Comparison of ENCODE assay signal across 8 mouse cellular contexts in the genomic region with DNA sequence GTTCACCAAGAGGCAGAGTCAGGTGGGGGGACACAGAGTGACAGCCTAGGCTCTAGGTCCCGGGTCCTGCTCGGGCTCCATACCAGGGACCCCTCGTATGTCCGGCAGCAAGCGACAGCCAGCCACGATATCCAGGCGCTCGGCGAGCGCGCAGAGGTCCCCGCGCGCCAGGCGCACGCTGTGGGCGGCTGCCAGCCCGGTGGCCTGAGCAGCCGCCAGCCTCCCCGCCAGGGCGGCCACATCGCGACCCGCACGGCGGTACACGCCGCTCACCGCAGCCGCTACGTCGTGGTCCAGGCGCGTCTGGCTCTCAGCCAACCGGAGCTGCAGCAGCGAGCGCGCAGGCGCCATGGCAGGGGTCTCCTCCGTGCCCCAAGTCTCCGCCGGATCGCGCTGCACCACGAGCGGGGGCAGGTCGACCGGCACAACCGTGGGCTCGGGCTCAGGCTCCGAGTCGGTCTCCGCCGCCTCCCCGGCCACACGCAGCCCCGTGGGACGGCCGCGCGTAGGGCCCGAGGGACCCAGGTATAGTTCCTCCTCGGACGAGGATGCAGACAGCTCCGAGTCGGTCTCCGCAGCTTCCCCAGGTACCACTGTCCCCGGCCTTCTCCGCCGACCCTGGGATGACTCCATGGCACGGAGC. TPM values are rescaled to one million over a fixed set of nuclear protein-coding genes. Genes with fewer than 3 reads are reported as not detected.
DNase-seq lines count a peak whose midpoint lies in the region; ATAC-seq and TF ChIP-seq lines count a peak whose summit lies in the region.

No protein-coding gene starts in this region.

- intact Hi-C loops in gastrocnemius, adult 2 months (cut with DNase I) = loop anchor here (2.0 to 10.0 kb wide), 3 partner anchors 20 to 102 kb away; a partner anchor contains a TSS

- no peaks in the 10 kb centered on the region for H3K9me3 ChIP-seq in MEL (replicated peaks; ENCODE audit: insufficient read depth, low read length)
- no peaks in the 10 kb centered on the region for H3K9me3 ChIP-seq in embryonic facial prominence, embryonic 11.5 days (replicated peaks; ENCODE audit: control insufficient read depth, low read length)
- no peaks in the 10 kb centered on the region for H3K9me3 ChIP-seq in hindbrain, embryonic 14.5 days (ENCODE audit: control insufficient read depth, low read length)
- H3K9me3 ChIP-seq in lung, embryonic 15.5 days = no peaks in the 10 kb centered on the region

- H3K27ac ChIP-seq in gastrocnemius, adult 2 months = peak overlapping the region; percentile 35
- H3K27ac ChIP-seq in MEL (ENCODE audit: control insufficient read depth, low read depth, low read length) = peak overlapping the region; percentile 95
- peak overlapping the region; percentile 17; the same call in 1 of the 2 replicates for H3K27ac ChIP-seq in embryonic facial prominence, embryonic 11.5 days (replicated peaks; ENCODE audit: low read depth, low read length)
- H3K27ac ChIP-seq in hindbrain, embryonic 14.5 days = peak overlapping the region; percentile 73
- no peak overlapping the region for H3K27ac ChIP-seq in lung, embryonic 15.5 days

- WGBS in embryonic facial prominence, embryonic 11.5 days = 1% methylated on average over 71 of the region's 71 CpGs
- WGBS in hindbrain, embryonic 14.5 days = under 1% methylated on average over 69 of the region's 71 CpGs
- 2% methylated on average over 67 of the region's 71 CpGs for WGBS in lung, embryonic 15.5 days

- DNase-seq in gastrocnemius, adult 2 months = peak; percentile 49
- no peak for DNase-seq in gastrocnemius, postnatal 25 days
- DNase-seq in MEL (ENCODE audit: low read depth, low spot score) = peak; percentile 78
- peak; percentile 78 for DNase-seq in embryonic facial prominence, embryonic 11.5 days (ENCODE audit: low spot score)
- peak; percentile 79 for DNase-seq in hindbrain, embryonic 14.5 days (ENCODE audit: low spot score)
- DNase-seq in right cerebral cortex, postnatal 14 days = peak; percentile 76

- TF ChIP-seq EP300 in MEL (IDR thresholded peaks at IDR 0.05; ENCODE audit: low read depth in 1 of 2, low read length in 2 of 2) = no peak

- H3K36me3 ChIP-seq in MEL (ENCODE audit: control insufficient read depth in 1 of 2, insufficient read depth in 2 of 2, low read length in 2 of 2) = peaks cover 0 to 6% of the 10 kb centered on the region in 2 experiments; a peak in 2 of 4 replicates
- H3K36me3 ChIP-seq in embryonic facial prominence, embryonic 11.5 days (replicated peaks; ENCODE audit: control insufficient read depth, insufficient read depth, low read depth, low read length) = no peaks in the 10 kb centered on the region
- H3K36me3 ChIP-seq in hindbrain, embryonic 14.5 days (replicated peaks; ENCODE audit: control insufficient read depth, insufficient read depth) = no peaks in the 10 kb centered on the region
- H3K36me3 ChIP-seq in lung, embryonic 15.5 days = no peaks in the 10 kb centered on the region

- peak; percentile 42; the same call in 1 of the 2 replicates for ATAC-seq in embryonic facial prominence, embryonic 11.5 days (replicated peaks; ENCODE audit: insufficient number of reproducible peaks, low FRiP score, low TSS enrichment, low read depth)
- no peak for ATAC-seq in hindbrain, embryonic 14.5 days (ENCODE audit: low FRiP score)
- ATAC-seq in lung, embryonic 15.5 days (ENCODE audit: borderline replicate concordance, extremely low read depth, low FRiP score, low TSS enrichment) = no peak
- ATAC-seq in megakaryocyte-erythroid progenitor cell, adult 5-6 weeks (replicated peaks; ENCODE audit: low FRiP score, low TSS enrichment, poor library complexity, severe bottlenecking) = no peak

- H3K27me3 ChIP-seq in MEL (ENCODE audit: control insufficient read depth in 1 of 2, insufficient read depth in 2 of 2, low read length in 2 of 2) = no peaks in the 10 kb centered on the region
- no peaks in the 10 kb centered on the region for H3K27me3 ChIP-seq in embryonic facial prominence, embryonic 11.5 days (ENCODE audit: control insufficient read depth, insufficient read depth, low read length)
- H3K27me3 ChIP-seq in hindbrain, embryonic 14.5 days (ENCODE audit: control insufficient read depth, insufficient read depth, low read length) = no peaks in the 10 kb centered on the region
- no peaks in the 10 kb centered on the region for H3K27me3 ChIP-seq in lung, embryonic 15.5 days

- no peak for TF ChIP-seq CTCF in gastrocnemius, adult 2 months (IDR thresholded peaks at IDR 0.05)
- no peak for TF ChIP-seq CTCF in MEL (IDR thresholded peaks at IDR 0.05 in 2 of 3, conservative IDR thresholded peaks at IDR 0.05 in 1 of 3; ENCODE audit: control insufficient read depth in 1 of 3, insufficient read depth in 1 of 3, low read depth in 2 of 3, low read length in 3 of 3, poor library complexity in 1 of 3, severe bottlenecking in 1 of 3)

- H3K4me3 ChIP-seq in gastrocnemius, adult 2 months = peak overlapping the region; percentile 80
- peak overlapping the region; percentile 86 to 94 for H3K4me3 ChIP-seq in MEL (ENCODE audit: control insufficient read depth in 1 of 2, insufficient read depth in 1 of 2, low read depth in 2 of 2, low read length in 2 of 2)
- H3K4me3 ChIP-seq in embryonic facial prominence, embryonic 11.5 days (ENCODE audit: low read depth, low read length) = peak overlapping the region; percentile 77
- H3K4me3 ChIP-seq in hindbrain, embryonic 14.5 days (replicated peaks; ENCODE audit: low read length) = peak overlapping the region; percentile 65
- H3K4me3 ChIP-seq in lung, embryonic 15.5 days = peak overlapping the region; percentile 57

- peak in 1 of 2 experiments; percentile 71; a peak in 3 of 4 replicates for TF ChIP-seq POLR2A in MEL (IDR thresholded peaks at IDR 0.05; ENCODE audit: control insufficient read depth in 1 of 2, insufficient read depth in 1 of 2, low read depth in 1 of 2, low read length in 2 of 2, poor library complexity in 1 of 2)

- peak overlapping the region; percentile 96 for H3K4me2 ChIP-seq in embryonic facial prominence, embryonic 11.5 days (ENCODE audit: low read depth, low read length)
- peak overlapping the region; percentile 97 for H3K4me2 ChIP-seq in hindbrain, embryonic 14.5 days (replicated peaks)
- H3K4me2 ChIP-seq in lung, embryonic 15.5 days = peak overlapping the region; percentile 89

- no peak for TF ChIP-seq RAD21 in MEL (IDR thresholded peaks at IDR 0.05; ENCODE audit: low read depth, low read length)

- H3K79me2 ChIP-seq in MEL (ENCODE audit: control insufficient read depth, insufficient read depth, low read length, poor library complexity) = peaks cover 21% of the 10 kb centered on the region

- peak overlapping the region; percentile 95 for H3K9ac ChIP-seq in MEL (ENCODE audit: control insufficient read depth, low read depth, low read length, poor library complexity, severe bottlenecking)
- H3K9ac ChIP-seq in embryonic facial prominence, embryonic 11.5 days (replicated peaks; ENCODE audit: low read length) = peak overlapping the region; percentile 77
- H3K9ac ChIP-seq in hindbrain, embryonic 14.5 days = peak overlapping the region; percentile 69
- H3K9ac ChIP-seq in lung, embryonic 15.5 days = peak overlapping the region; percentile 45

- peaks cover 0 to 8% of the 10 kb centered on the region in 2 experiments; a peak in 2 of 4 replicates for H3K4me1 ChIP-seq in MEL (ENCODE audit: control insufficient read depth in 1 of 2, insufficient read depth in 2 of 2, low read length in 2 of 2)
- H3K4me1 ChIP-seq in embryonic facial prominence, embryonic 11.5 days (ENCODE audit: control insufficient read depth, insufficient read depth, low read length) = no peaks in the 10 kb centered on the region; the same call in 1 of the 2 replicates
- peaks cover 17% of the 10 kb centered on the region for H3K4me1 ChIP-seq in hindbrain, embryonic 14.5 days (replicated peaks; ENCODE audit: control insufficient read depth, insufficient read depth, low read length)
- H3K4me1 ChIP-seq in lung, embryonic 15.5 days = peaks cover 13% of the 10 kb centered on the region

RNA-seq across cellular contexts. Expression of a gene that starts 1.1 kb away (rescaled TPM):
- total RNA-seq in gastrocnemius, adult 2 months (2021) = 1 to 10 TPM; 1.7 to 2.1 TPM
- 1 to 10 TPM; 1.7 to 1.9 TPM for total RNA-seq in gastrocnemius, postnatal 25 days (2021)
- total RNA-seq in MEL (2012; rRNA removed) = 5.5 and 6.1 TPM in 2 replicates
- 1 to 10 TPM in 1 of 2 experiments, not detected in 1; 7.5 TPM for polyA plus RNA-seq in MEL (2012; ENCODE audit: insufficient read depth in 1 of 2, insufficient read length in 2 of 2, low read depth in 1 of 2, low replicate concordance in 2 of 2, missing spikeins in 1 of 2)
- polyA plus RNA-seq in embryonic facial prominence, embryonic 11.5 days (2014; fragmentation: Nextera tagmentation; extraction: Ambion mirVana) = 2.3 and 2.6 TPM in 2 replicates
- polyA plus RNA-seq in hindbrain, embryonic 14.5 days (2014; fragmentation: Nextera tagmentation; extraction: Ambion mirVana) = 2.6 and 3.6 TPM in 2 replicates
- polyA plus RNA-seq in lung, embryonic 15.5 days (2015; fragmentation: Nextera tagmentation; extraction: Ambion mirVana) = 2.0 TPM in 2 replicates
- 3.4 and 3.6 TPM in 2 replicates for total RNA-seq in megakaryocyte-erythroid progenitor cell, adult 5-6 weeks (2014; fragmentation: Nextera tagmentation)
- total RNA-seq in megakaryocyte-erythroid progenitor cell, adult 5-6 weeks (2017) = 3.6 and 4.7 TPM in 2 replicates

RNA-seq across cellular contexts. Expression of a gene that starts 1.1 kb away (rescaled TPM):
- 1 to 10 TPM; 6.2 to 9.9 TPM for total RNA-seq in gastrocnemius, adult 2 months (2021)
- 10 to 100 TPM in 1 of 2 experiments, 1 to 10 TPM in 1; 8.8 to 10.6 TPM for total RNA-seq in gastrocnemius, postnatal 25 days (2021)
- total RNA-seq in MEL (2012; rRNA removed) = 65.6 and 88.2 TPM in 2 replicates
- polyA plus RNA-seq in MEL (2012; ENCODE audit: insufficient read depth in 1 of 2, insufficient read length in 2 of 2, low read depth in 1 of 2, low replicate concordance in 2 of 2, missing spikeins in 1 of 2) = 10 to 100 TPM in 1 of 2 experiments, not detected in 1; 82.8 TPM
- 51.7 and 58.2 TPM in 2 replicates for polyA plus RNA-seq in embryonic facial prominence, embryonic 11.5 days (2014; fragmentation: Nextera tagmentation; extraction: Ambion mirVana)
- 34.2 and 38.8 TPM in 2 replicates for polyA plus RNA-seq in hindbrain, embryonic 14.5 days (2014; fragmentation: Nextera tagmentation; extraction: Ambion mirVana)
- 97.8 and 103 TPM in 2 replicates for polyA plus RNA-seq in lung, embryonic 15.5 days (2015; fragmentation: Nextera tagmentation; extraction: Ambion mirVana)
- total RNA-seq in megakaryocyte-erythroid progenitor cell, adult 5-6 weeks (2014; fragmentation: Nextera tagmentation) = 89.3 and 96.3 TPM in 2 replicates
- 22.6 and 23.6 TPM in 2 replicates for total RNA-seq in megakaryocyte-erythroid progenitor cell, adult 5-6 weeks (2017)

RNA-seq across cellular contexts. Expression of a gene that starts 10.5 kb away (rescaled TPM):
- not detected for total RNA-seq in gastrocnemius, adult 2 months (2021)
- total RNA-seq in gastrocnemius, postnatal 25 days (2021) = not detected
- total RNA-seq in MEL (2012; rRNA removed) = 0.07 and 0.35 TPM in 2 replicates
- under 1 TPM in 1 of 2 experiments, not detected in 1; 0.33 TPM for polyA plus RNA-seq in MEL (2012; ENCODE audit: insufficient read depth in 1 of 2, insufficient read length in 2 of 2, low read depth in 1 of 2, low replicate concordance in 2 of 2, missing spikeins in 1 of 2)
- 0.08 TPM in 1 of 2 replicates, not detected in the other for polyA plus RNA-seq in embryonic facial prominence, embryonic 11.5 days (2014; fragmentation: Nextera tagmentation; extraction: Ambion mirVana)
- polyA plus RNA-seq in hindbrain, embryonic 14.5 days (2014; fragmentation: Nextera tagmentation; extraction: Ambion mirVana) = 0.98 and 1.1 TPM in 2 replicates
- polyA plus RNA-seq in lung, embryonic 15.5 days (2015; fragmentation: Nextera tagmentation; extraction: Ambion mirVana) = 0.20 TPM in 1 of 2 replicates, not detected in the other
- 0.20 TPM in 1 of 2 replicates, not detected in the other for total RNA-seq in megakaryocyte-erythroid progenitor cell, adult 5-6 weeks (2014; fragmentation: Nextera tagmentation)
- not detected in 2 replicates for total RNA-seq in megakaryocyte-erythroid progenitor cell, adult 5-6 weeks (2017)

RNA-seq across cellular contexts. Expression of a gene that starts 44.0 kb away (rescaled TPM):
- under 1 TPM; 0.41 to 0.73 TPM for total RNA-seq in gastrocnemius, adult 2 months (2021)
- under 1 TPM; 0.56 to 0.67 TPM for total RNA-seq in gastrocnemius, postnatal 25 days (2021)
- total RNA-seq in MEL (2012; rRNA removed) = 0.08 TPM in 1 of 2 replicates, not detected in the other
- polyA plus RNA-seq in MEL (2012; ENCODE audit: insufficient read depth in 1 of 2, insufficient read length in 2 of 2, low read depth in 1 of 2, low replicate concordance in 2 of 2, missing spikeins in 1 of 2) = under 1 TPM in 1 of 2 experiments, not detected in 1; 0.08 TPM
- polyA plus RNA-seq in embryonic facial prominence, embryonic 11.5 days (2014; fragmentation: Nextera tagmentation; extraction: Ambion mirVana) = 1.2 and 1.7 TPM in 2 replicates
- polyA plus RNA-seq in hindbrain, embryonic 14.5 days (2014; fragmentation: Nextera tagmentation; extraction: Ambion mirVana) = 0.79 and 0.87 TPM in 2 replicates
- polyA plus RNA-seq in lung, embryonic 15.5 days (2015; fragmentation: Nextera tagmentation; extraction: Ambion mirVana) = 1.4 and 1.7 TPM in 2 replicates
- 1.7 and 2.3 TPM in 2 replicates for total RNA-seq in megakaryocyte-erythroid progenitor cell, adult 5-6 weeks (2014; fragmentation: Nextera tagmentation)
- total RNA-seq in megakaryocyte-erythroid progenitor cell, adult 5-6 weeks (2017) = 1.0 and 1.5 TPM in 2 replicates

RNA-seq across cellular contexts. Expression of a gene that starts 48.5 kb away (rescaled TPM):
- 10 to 100 TPM; 17.1 to 17.9 TPM for total RNA-seq in gastrocnemius, adult 2 months (2021)
- 10 to 100 TPM; 13.2 to 13.8 TPM for total RNA-seq in gastrocnemius, postnatal 25 days (2021)
- total RNA-seq in MEL (2012; rRNA removed) = 4.7 TPM in 2 replicates
- 10 to 100 TPM in 1 of 2 experiments, not detected in 1; 18.5 TPM for polyA plus RNA-seq in MEL (2012; ENCODE audit: insufficient read depth in 1 of 2, insufficient read length in 2 of 2, low read depth in 1 of 2, low replicate concordance in 2 of 2, missing spikeins in 1 of 2)
- polyA plus RNA-seq in embryonic facial prominence, embryonic 11.5 days (2014; fragmentation: Nextera tagmentation; extraction: Ambion mirVana) = 7.9 and 8.6 TPM in 2 replicates
- polyA plus RNA-seq in hindbrain, embryonic 14.5 days (2014; fragmentation: Nextera tagmentation; extraction: Ambion mirVana) = 19.2 and 20.4 TPM in 2 replicates
- 7.9 TPM in 2 replicates for polyA plus RNA-seq in lung, embryonic 15.5 days (2015; fragmentation: Nextera tagmentation; extraction: Ambion mirVana)
- total RNA-seq in megakaryocyte-erythroid progenitor cell, adult 5-6 weeks (2014; fragmentation: Nextera tagmentation) = 7.8 and 11.3 TPM in 2 replicates
- 3.0 and 3.1 TPM in 2 replicates for total RNA-seq in megakaryocyte-erythroid progenitor cell, adult 5-6 weeks (2017)

Comparison
In these comparisons a context has a peak if more than half of its experiments do, and no peak if none do; other contexts are left out.
1. H3K9ac ChIP-seq: peak in every context shown above with its lines; median percentile 95 in MEL; 77 in embryonic facial prominence, embryonic 11.5 days; 69 in hindbrain, embryonic 14.5 days; 45 in lung, embryonic 15.5 days.